8 mouse cellular contexts compared by ENCODE assay signal in the genomic region with DNA sequence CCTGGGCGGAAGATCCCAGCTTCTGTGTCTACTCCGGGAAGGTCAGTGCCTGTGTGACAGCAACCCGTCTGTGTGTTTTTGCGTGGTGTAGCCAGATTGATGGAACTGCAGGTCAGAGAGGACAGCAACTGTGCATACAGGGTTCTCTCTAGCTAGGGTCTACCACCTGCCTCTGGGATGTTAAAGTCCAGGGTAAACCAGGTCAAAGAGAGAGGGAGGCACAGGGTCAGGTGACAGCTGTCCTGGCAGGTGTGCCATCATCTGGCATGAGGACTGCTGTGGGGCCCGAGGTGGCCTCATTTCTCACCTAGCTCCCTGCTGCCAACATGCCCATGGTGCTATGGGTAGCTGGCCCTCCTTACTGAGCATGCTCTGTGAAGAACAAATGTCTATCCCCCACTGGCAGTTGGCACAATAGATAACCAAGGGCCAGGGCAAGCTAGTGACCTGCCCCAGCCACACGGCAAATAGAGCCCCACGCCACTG. TPM values are rescaled to one million over a fixed set of nuclear protein-coding genes. Genes with fewer than 3 reads are reported as not detected.
DNase-seq lines count a peak whose midpoint lies in the region; ATAC-seq lines count a peak whose summit lies in the region.

No protein-coding gene starts in this region.

- H3K4me3 ChIP-seq in forebrain, embryonic 10.5 days = no peak overlapping the region
- H3K4me3 ChIP-seq in forebrain, embryonic 11.5 days (ENCODE audit: low read depth, low read length) = no peak overlapping the region
- H3K4me3 ChIP-seq in lung, embryonic 16.5 days (ENCODE audit: low read length) = no peak overlapping the region
- no peak overlapping the region for H3K4me3 ChIP-seq in intestine, embryonic 14.5 days (ENCODE audit: low read depth, low read length)
- H3K4me3 ChIP-seq in neural tube, embryonic 15.5 days (replicated peaks) = no peak overlapping the region

- no peak for ATAC-seq in forebrain, embryonic 11.5 days (replicated peaks; ENCODE audit: low FRiP score)
- no peak for ATAC-seq in lung, embryonic 16.5 days (ENCODE audit: low read depth)
- ATAC-seq in intestine, embryonic 14.5 days (replicated peaks; ENCODE audit: low FRiP score, low TSS enrichment, low read depth) = no peak
- ATAC-seq in neural tube, embryonic 15.5 days (ENCODE audit: low FRiP score) = no peak

- peaks cover 94% of the 10 kb centered on the region for H3K4me1 ChIP-seq in forebrain, embryonic 10.5 days
- peaks cover 17% of the 10 kb centered on the region; the same call in 1 of the 2 replicates for H3K4me1 ChIP-seq in forebrain, embryonic 11.5 days (replicated peaks; ENCODE audit: control insufficient read depth, insufficient read depth, low read length)
- peaks cover 41% of the 10 kb centered on the region for H3K4me1 ChIP-seq in lung, embryonic 16.5 days (replicated peaks; ENCODE audit: control insufficient read depth, insufficient read depth, low read length)
- H3K4me1 ChIP-seq in intestine, embryonic 14.5 days (replicated peaks; ENCODE audit: control insufficient read depth, insufficient read depth, low read length) = peaks cover 53% of the 10 kb centered on the region
- H3K4me1 ChIP-seq in neural tube, embryonic 15.5 days = peaks cover 96% of the 10 kb centered on the region

- H3K4me2 ChIP-seq in forebrain, embryonic 11.5 days (ENCODE audit: low read depth, low read length, severe bottlenecking) = no peak overlapping the region
- no peak overlapping the region for H3K4me2 ChIP-seq in lung, embryonic 16.5 days (ENCODE audit: low read depth, low read length)
- H3K4me2 ChIP-seq in intestine, embryonic 14.5 days (ENCODE audit: low read length) = no peak overlapping the region
- H3K4me2 ChIP-seq in neural tube, embryonic 15.5 days = no peak overlapping the region

- 0 out of 2 replicates have a peak, but pooled peaks cover 9% of the 10 kb centered on the region for H3K36me3 ChIP-seq in forebrain, embryonic 10.5 days (replicated peaks)
- no peaks in the 10 kb centered on the region for H3K36me3 ChIP-seq in forebrain, embryonic 11.5 days (ENCODE audit: control insufficient read depth, insufficient read depth, low read length)
- no peaks in the 10 kb centered on the region for H3K36me3 ChIP-seq in lung, embryonic 16.5 days (ENCODE audit: control insufficient read depth, insufficient read depth, low read length)
- no peaks in the 10 kb centered on the region for H3K36me3 ChIP-seq in intestine, embryonic 14.5 days (ENCODE audit: control insufficient read depth, insufficient read depth, low read length)
- no peaks in the 10 kb centered on the region for H3K36me3 ChIP-seq in neural tube, embryonic 15.5 days

- 0 out of 2 replicates have a peak overlapping the region, but pooled peaks have one; percentile 13 for H3K27ac ChIP-seq in forebrain, embryonic 10.5 days
- no peak overlapping the region for H3K27ac ChIP-seq in forebrain, embryonic 11.5 days (ENCODE audit: low read depth, low read length)
- peak overlapping the region; percentile 67 for H3K27ac ChIP-seq in lung, embryonic 16.5 days (ENCODE audit: low read length)
- H3K27ac ChIP-seq in intestine, embryonic 14.5 days (ENCODE audit: low read depth) = 0 out of 2 replicates have a peak overlapping the region, but pooled peaks have one; percentile 7
- peak overlapping the region; percentile 51; the same call in 1 of the 2 replicates for H3K27ac ChIP-seq in neural tube, embryonic 15.5 days (replicated peaks)

- no peak for DNase-seq in forebrain, embryonic 10.5 days (ENCODE audit: extremely low spot score, low spot score)
- DNase-seq in forebrain, embryonic 11.5 days (ENCODE audit: low spot score) = no peak
- no peak for DNase-seq in lung, postnatal 25 days (ENCODE audit: low spot score)
- no peak for DNase-seq in intestine, embryonic 14.5 days (ENCODE audit: low spot score)
- no peak for DNase-seq in left cerebral cortex, adult 18-20 months (ENCODE audit: low spot score in 2 of 2)
- DNase-seq in ovary, postnatal 10 days (ENCODE audit: low spot score) = no peak

- no peaks in the 10 kb centered on the region for H3K9me3 ChIP-seq in forebrain, embryonic 10.5 days
- H3K9me3 ChIP-seq in forebrain, embryonic 11.5 days (ENCODE audit: control insufficient read depth, low read length) = no peaks in the 10 kb centered on the region
- H3K9me3 ChIP-seq in lung, embryonic 16.5 days (ENCODE audit: control insufficient read depth, low read length) = no peaks in the 10 kb centered on the region
- H3K9me3 ChIP-seq in intestine, embryonic 14.5 days (ENCODE audit: control insufficient read depth, low read length) = no peaks in the 10 kb centered on the region
- no peaks in the 10 kb centered on the region for H3K9me3 ChIP-seq in neural tube, embryonic 15.5 days (replicated peaks)

- no peak overlapping the region for H3K9ac ChIP-seq in forebrain, embryonic 11.5 days (ENCODE audit: low read length)
- peak overlapping the region; percentile 32; the same call in 1 of the 2 replicates for H3K9ac ChIP-seq in lung, embryonic 16.5 days (ENCODE audit: low read length)
- no peak overlapping the region for H3K9ac ChIP-seq in intestine, embryonic 14.5 days (ENCODE audit: low read length)
- H3K9ac ChIP-seq in neural tube, embryonic 15.5 days (replicated peaks) = no peak overlapping the region

- H3K27me3 ChIP-seq in forebrain, embryonic 10.5 days (ENCODE audit: poor library complexity, severe bottlenecking) = no peaks in the 10 kb centered on the region
- no peaks in the 10 kb centered on the region for H3K27me3 ChIP-seq in forebrain, embryonic 11.5 days (ENCODE audit: control insufficient read depth, insufficient read depth, low read length)
- no peaks in the 10 kb centered on the region for H3K27me3 ChIP-seq in lung, embryonic 16.5 days (ENCODE audit: control insufficient read depth, insufficient read depth, low read depth, low read length)
- H3K27me3 ChIP-seq in intestine, embryonic 14.5 days (replicated peaks; ENCODE audit: control insufficient read depth, insufficient read depth, low read length) = no peaks in the 10 kb centered on the region
- no peaks in the 10 kb centered on the region for H3K27me3 ChIP-seq in neural tube, embryonic 15.5 days (replicated peaks)

- WGBS in forebrain, embryonic 10.5 days = 89% methylated on average over 7 of the region's 7 CpGs
- WGBS in forebrain, embryonic 11.5 days = 92% methylated on average over 7 of the region's 7 CpGs
- WGBS in lung, embryonic 16.5 days = 53% methylated on average over 7 of the region's 7 CpGs
- 60% methylated on average over 7 of the region's 7 CpGs for WGBS in intestine, embryonic 14.5 days
- WGBS in neural tube, embryonic 15.5 days = 75% methylated on average over 7 of the region's 7 CpGs

RNA-seq across cellular contexts. Expression of a gene that starts 28.5 kb away (rescaled TPM):
- polyA plus RNA-seq in forebrain, embryonic 10.5 days (2016; fragmentation: Nextera tagmentation; extraction: Ambion mirVana) = 38.8 and 42.5 TPM in 2 replicates
- polyA plus RNA-seq in forebrain, embryonic 11.5 days (2014; fragmentation: Nextera tagmentation; extraction: Ambion mirVana) = 70.1 and 71.2 TPM in 2 replicates
- 20.4 and 22.4 TPM in 2 replicates for polyA plus RNA-seq in lung, embryonic 16.5 days (2015; fragmentation: Nextera tagmentation; extraction: Ambion mirVana)
- polyA plus RNA-seq in intestine, embryonic 14.5 days (2014; fragmentation: Nextera tagmentation; extraction: Ambion mirVana) = 37.4 and 39.0 TPM in 2 replicates
- 51.1 and 54.7 TPM in 2 replicates for polyA plus RNA-seq in neural tube, embryonic 15.5 days (2015; fragmentation: Nextera tagmentation; extraction: Ambion mirVana)
- 100 to 1,000 TPM in 1 of 2 experiments, 10 to 100 TPM in 1; 89.2 to 100 TPM for total RNA-seq in left cerebral cortex, adult 18-20 months (2021)
